Mouse (Mus musculus): ENCODE measurements at regions not wholly inside any gene's neighbourhood (a gene's known extent, or its start where the extent isn't known, plus 50 kb on each side); places are given as distances from the start of the nearest gene placed in this dataset.

DNA sequence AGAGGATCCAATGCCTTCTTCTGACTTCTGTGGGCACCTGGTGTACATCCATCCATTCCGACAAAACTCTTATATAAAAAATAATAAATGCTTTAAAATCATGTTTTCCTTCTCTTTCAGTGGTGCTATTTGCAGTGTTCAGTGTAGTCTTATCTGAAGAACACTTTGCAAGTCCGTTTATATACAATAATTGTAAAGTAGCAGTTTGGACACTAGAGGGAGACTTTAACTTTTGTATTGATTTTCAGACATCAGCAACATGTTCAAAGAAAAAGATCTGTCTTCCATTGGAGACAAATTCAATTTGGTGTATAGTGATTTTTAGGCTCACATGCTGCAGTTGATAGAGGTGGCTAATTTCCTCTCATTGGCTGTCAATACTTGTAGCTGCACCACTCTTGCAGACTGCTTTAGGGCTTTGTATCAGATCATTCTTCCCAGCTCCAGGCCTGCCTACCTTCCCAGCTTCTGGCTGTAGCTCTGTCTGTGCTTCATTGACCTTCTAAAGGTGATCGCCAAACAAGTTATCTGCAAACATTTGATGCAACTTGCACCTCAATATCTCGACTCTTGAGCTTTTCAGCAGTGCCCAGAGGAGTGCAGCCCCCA, 74.8 kb upstream of the Sult1c1 start:
- Histone ChIP-seq H3K4me1 (ENCODE audit: control insufficient read depth in 2 of 2, insufficient read depth in 2 of 2, low read length in 2 of 2, poor library complexity in 1 of 2) (no peaks in the 10 kb centered on the region), H3K27ac (ENCODE audit: insufficient read depth, low read depth, low read length, poor library complexity, severe bottlenecking) (no peak overlapping the region), H3K4me3 (ENCODE audit: insufficient read depth in 1 of 2, low read depth in 1 of 2, low read length in 2 of 2, poor library complexity in 1 of 2, severe bottlenecking in 1 of 2) (no peak overlapping the region), H3K9me3 (ENCODE audit: control insufficient read depth, insufficient read depth, low read depth, low read length) (no peaks in the 10 kb centered on the region), H3K36me3 (ENCODE audit: control insufficient read depth, insufficient read depth, low read length, poor library complexity, severe bottlenecking) (no peaks in the 10 kb centered on the region), H3K9ac (ENCODE audit: insufficient read depth, low read depth, low read length, poor library complexity, severe bottlenecking) (no peak overlapping the region)
- no peak for TF ChIP-seq CHD2 (IDR thresholded peaks at IDR 0.05; ENCODE audit: low read depth, low read length)
- peak; percentile 30; the same call in 1 of the 2 replicates for TF ChIP-seq ZC3H11A (IDR thresholded peaks at IDR 0.05; ENCODE audit: borderline replicate concordance, low read depth, low read length)
- no peak for TF ChIP-seq MAFK (IDR thresholded peaks at IDR 0.05; ENCODE audit: insufficient read depth, low read depth, low read length)
- no peak for TF ChIP-seq ZNF384 (IDR thresholded peaks at IDR 0.05; ENCODE audit: low read depth, low read length)
- no peak for TF ChIP-seq HCFC1 (IDR thresholded peaks at IDR 0.05; ENCODE audit: borderline replicate concordance, insufficient read depth, low read length)
- in situ Hi-C loops (cut with MboI; ENCODE audit: low sequenced_read_pairs in 2 of 2, unreplicated experiment in 2 of 2): loop anchor here (25.0 kb wide), 1 partner anchor 272 kb away; no protein-coding TSS in a partner anchor
- DNase-seq (ENCODE audit: low read depth, low spot score): peak; percentile 29

- TF ChIP-seq MAFK (IDR thresholded peaks at IDR 0.05; ENCODE audit: insufficient read depth, low read depth, low read length): no peak
- TF ChIP-seq CHD2 (IDR thresholded peaks at IDR 0.05; ENCODE audit: low read depth, low read length): no peak
- TF ChIP-seq ZC3H11A (IDR thresholded peaks at IDR 0.05; ENCODE audit: borderline replicate concordance, low read depth, low read length): peak; percentile 50
- TF ChIP-seq HCFC1 (IDR thresholded peaks at IDR 0.05; ENCODE audit: borderline replicate concordance, insufficient read depth, low read length): no peak
- no peak for TF ChIP-seq ZNF384 (IDR thresholded peaks at IDR 0.05; ENCODE audit: low read depth, low read length)
- in situ Hi-C loops (cut with MboI; ENCODE audit: low sequenced_read_pairs in 2 of 2, unreplicated experiment in 2 of 2): loop anchor here (25.0 kb wide), 1 partner anchor 276 kb away; no protein-coding TSS in a partner anchor
Measured at GRCm38 (mm10) chr17:54061280-54061679, 70.8 kb upstream of the Sult1c1 start.

More at GRCm38 (mm10) chr17:54061280-54061679, 70.8 kb upstream of the Sult1c1 start:
- Histone ChIP-seq H3K9me3 (ENCODE audit: control insufficient read depth, insufficient read depth, low read depth, low read length) (no peaks in the 10 kb centered on the region), H3K27ac (ENCODE audit: insufficient read depth, low read depth, low read length, poor library complexity, severe bottlenecking) (no peak overlapping the region), H3K4me3 (ENCODE audit: insufficient read depth in 1 of 2, low read depth in 1 of 2, low read length in 2 of 2, poor library complexity in 1 of 2, severe bottlenecking in 1 of 2) (no peak overlapping the region), H3K4me1 (ENCODE audit: control insufficient read depth in 2 of 2, insufficient read depth in 2 of 2, low read length in 2 of 2, poor library complexity in 1 of 2) (no peaks in the 10 kb centered on the region), H3K9ac (ENCODE audit: insufficient read depth, low read depth, low read length, poor library complexity, severe bottlenecking) (no peak overlapping the region), H3K36me3 (ENCODE audit: control insufficient read depth, insufficient read depth, low read length, poor library complexity, severe bottlenecking) (no peaks in the 10 kb centered on the region)
- peak; percentile 24 for DNase-seq (ENCODE audit: low read depth, low spot score)

Data from ES-E14 (cell line).